Mouse (Mus musculus) heart, adult 2 months (tissue): ENCODE results near the gene Pmpcb. TPM values are rescaled to one million over a fixed set of nuclear protein-coding genes. Genes with fewer than 3 reads are reported as not detected.

ENCODE experiments used
- DNase-seq, 2 experiments: peaks; one replicate each; pipeline ENCODE4 v3.0.0; 2021
- H3K27ac ChIP-seq: fragments of 200-600 bp; 2 replicates; pipeline ENCODE4 v1.8.1; 2022
- H3K27me3 ChIP-seq: fragments of 200-500 bp; 2 replicates; pipeline ENCODE4 v1.6.1; 2012; ENCODE audit warnings: mild to moderate bottlenecking, low read length, inconsistent platforms, mixed read lengths; ENCODE audit not compliant: control insufficient read depth, insufficient read depth
- H3K36me3 ChIP-seq: fragments of 200-500 bp; 2 replicates; pipeline ENCODE4 v1.6.1; 2012; ENCODE audit warnings: low read length, inconsistent platforms; ENCODE audit not compliant: control insufficient read depth, insufficient read depth
- H3K4me1 ChIP-seq: fragments of 200-500 bp; 2 replicates; pipeline ENCODE4 v1.6.1; 2011; ENCODE audit warnings: low read length; ENCODE audit not compliant: control insufficient read depth, insufficient read depth
- H3K4me3 ChIP-seq: fragments of 200-600 bp; 2 replicates; pipeline ENCODE4 v1.8.1; 2022
- H3K79me2 ChIP-seq: fragments of 200-500 bp; replicated peaks from 2 replicates; pipeline ENCODE4 v1.6.1; 2012; ENCODE audit warnings: mild to moderate bottlenecking, inconsistent platforms, low read length, moderate library complexity, mixed read lengths; ENCODE audit not compliant: control insufficient read depth, insufficient read depth
- H3K9ac ChIP-seq: fragments of 200-500 bp; 2 replicates; pipeline ENCODE4 v1.6.1; 2012; ENCODE audit warnings: low read depth, mild to moderate bottlenecking, control low read depth, inconsistent platforms, low read length, mixed read lengths
- CTCF ChIP-seq: fragments of 200-600 bp; IDR thresholded peaks from 2 replicates; pipeline ENCODE4 v1.8.1; 2022; ENCODE audit warnings: antibody characterized with exemption, mild to moderate bottlenecking, moderate library complexity
- EP300 ChIP-seq: fragments of 200-500 bp; IDR thresholded peaks from 2 replicates; pipeline ENCODE4 v1.6.1; 2011; ENCODE audit warnings: low read depth, low read length, control low read depth; ENCODE audit not compliant: insufficient read depth
- POLR2A ChIP-seq: fragments of 200-500 bp; IDR thresholded peaks from 2 replicates; pipeline ENCODE4 v1.6.1; 2011; ENCODE audit warnings: mild to moderate bottlenecking, low read depth, low read length, control low read depth; ENCODE audit not compliant: insufficient read depth
- WGBS: fragments of 180-500 bp; shearing (Covaris S2); methylation state at CpG from one replicate; pipeline ENCODE4 v1.1.7; 2018; 5-methylcytosine and 5-hydroxymethylcytosine counted together
- intact Hi-C: fragments of 180-260 bp; cut with DNase I; formaldehyde crosslinking; loops from one replicate; pipeline ENCODE4 v1.15.1; 2025
- polyA plus RNA-seq: library from polyadenylated mRNA; depleted of rRNA; stranded (reverse); fragments of >200 nt; gene quantifications from 2 replicates; pipeline ENCODE4 v1.2.3, GENCODE M21; 2012
- total RNA-seq, 2 experiments: library from RNA; stranded (reverse); gene quantifications; 2 replicates each; pipeline ENCODE4 v1.2.3; 2021

Pmpcb gene
- total and polyA plus RNA-seq, 3 experiments: 99.0 to 288 (median 250) TPM

DNA sequence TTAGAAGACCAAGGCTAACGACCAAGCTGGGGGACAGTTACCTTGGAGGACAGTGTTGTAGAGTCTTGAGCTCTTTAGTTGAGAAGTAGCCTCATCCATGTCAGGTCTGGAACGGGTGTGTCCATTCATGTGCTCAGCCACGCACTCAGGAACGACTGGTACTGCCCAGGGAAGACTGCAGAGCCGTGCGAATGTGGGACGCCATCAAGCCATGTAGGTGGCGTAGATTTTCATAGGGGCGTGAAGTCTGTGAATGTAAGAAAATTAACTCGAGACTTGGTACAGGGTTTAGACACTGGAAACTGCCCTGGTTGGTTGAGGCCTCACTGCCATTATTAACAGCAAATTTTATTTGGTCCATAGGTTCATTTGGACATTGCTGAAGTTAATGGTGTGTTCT, 6.7 kb downstream of the Pmpcb start:
- no peaks in the 10 kb centered on the region for H3K4me1 ChIP-seq
- no peak overlapping the region for H3K9ac ChIP-seq
- no peak for TF ChIP-seq EP300
- no peak for TF ChIP-seq CTCF
- no peak for TF ChIP-seq POLR2A
- peaks cover 2% of the 10 kb centered on the region for H3K36me3 ChIP-seq
- no peak for DNase-seq
- H3K27ac ChIP-seq: no peak overlapping the region
- 93% methylated on average over 10 of the region's 10 CpGs for WGBS
- no peak overlapping the region for H3K4me3 ChIP-seq
- no peaks in the 10 kb centered on the region for H3K79me2 ChIP-seq
- H3K27me3 ChIP-seq: no peaks in the 10 kb centered on the region
- intact Hi-C loops: no loop called here

DNA sequence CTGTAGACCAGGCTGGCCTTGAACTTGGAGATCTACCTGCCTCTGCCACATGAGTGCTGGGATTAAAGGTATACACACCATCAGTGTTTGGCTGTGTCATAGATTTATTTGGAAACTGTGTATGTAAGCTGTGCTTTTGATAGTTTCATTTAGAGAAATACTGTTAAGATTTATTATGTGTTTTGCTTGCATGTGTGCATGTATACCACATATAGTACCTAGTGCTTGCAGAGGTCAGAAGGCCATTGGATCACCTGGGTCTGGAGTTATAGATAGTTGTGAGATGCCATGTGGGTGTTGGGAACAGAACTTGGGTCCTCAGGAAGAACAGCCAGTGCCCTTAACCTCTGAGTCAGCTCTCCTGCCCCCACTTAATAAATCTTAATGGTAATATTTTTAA, 7.7 kb downstream of the Pmpcb start:
- Histone ChIP-seq H3K9ac (no peak overlapping the region), H3K79me2 (no peaks in the 10 kb centered on the region), H3K4me1 (no peaks in the 10 kb centered on the region), H3K4me3 (no peak overlapping the region), H3K27ac (no peak overlapping the region), H3K27me3 (no peaks in the 10 kb centered on the region), H3K36me3 (peaks cover 2% of the 10 kb centered on the region)
- DNase-seq: no peak
- no peak for TF ChIP-seq CTCF
- no peak for TF ChIP-seq POLR2A
- no peak for TF ChIP-seq EP300
- intact Hi-C loops: no loop called here

DNA sequence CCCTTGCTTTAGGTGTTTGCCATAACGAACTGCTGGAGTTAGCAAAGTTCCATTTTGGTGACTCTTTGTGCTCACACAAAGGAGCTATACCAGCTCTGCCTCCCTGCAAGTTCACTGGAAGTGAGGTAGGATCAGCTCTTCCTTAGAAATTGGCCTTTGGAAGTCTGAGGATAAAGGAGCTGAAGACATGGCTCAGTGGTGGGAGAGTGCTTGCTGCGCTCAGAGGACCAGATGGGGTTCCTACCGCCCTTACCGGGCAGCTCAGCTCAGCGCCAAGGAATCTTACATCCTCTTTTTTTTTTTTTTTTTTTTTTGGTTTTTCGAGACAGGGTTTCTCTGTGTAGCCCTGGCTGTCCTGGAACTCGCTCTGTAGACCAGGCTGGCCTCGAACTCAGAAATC, 9.0 kb downstream of the Pmpcb start:
- H3K9ac ChIP-seq: no peak overlapping the region
- DNase-seq: no peak
- 90% methylated on average over 8 of the region's 8 CpGs for WGBS
- H3K36me3 ChIP-seq: peaks cover 2% of the 10 kb centered on the region
- no peaks in the 10 kb centered on the region for H3K27me3 ChIP-seq
- H3K79me2 ChIP-seq: no peaks in the 10 kb centered on the region
- H3K4me1 ChIP-seq: no peaks in the 10 kb centered on the region
- no peak overlapping the region for H3K4me3 ChIP-seq
- TF ChIP-seq CTCF (no peak), POLR2A (no peak), EP300 (no peak)
- H3K27ac ChIP-seq: no peak overlapping the region
- intact Hi-C loops: no loop called here

DNA sequence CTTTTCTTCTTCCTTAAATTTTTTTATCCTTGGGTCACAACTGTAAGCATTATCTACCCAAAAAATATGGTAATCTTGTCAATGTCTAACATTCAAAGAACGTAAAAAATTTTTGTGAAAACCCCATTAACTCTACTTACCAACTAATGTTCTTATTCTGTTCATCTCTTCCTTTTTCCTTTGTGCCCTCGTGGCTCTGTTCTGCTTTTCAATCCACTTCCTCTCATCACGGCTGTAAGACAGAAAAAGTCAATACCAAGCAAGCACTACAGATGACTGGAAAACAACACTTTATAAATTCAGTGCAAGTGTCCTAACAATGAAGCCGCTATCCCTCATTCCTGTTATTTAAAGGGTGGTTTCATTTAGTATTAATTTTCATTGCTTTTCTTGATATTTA, 31.6 kb downstream of the Pmpcb start:
- intact Hi-C loops: no loop called here
- DNase-seq: no peak
- no peaks in the 10 kb centered on the region; the same call in 1 of the 2 replicates for H3K36me3 ChIP-seq
- 83% methylated on average over 4 of the region's 4 CpGs for WGBS
- TF ChIP-seq EP300: no peak
- no peak for TF ChIP-seq CTCF
- no peak for TF ChIP-seq POLR2A
- no peaks in the 10 kb centered on the region for H3K4me1 ChIP-seq
- H3K79me2 ChIP-seq: no peaks in the 10 kb centered on the region
- no peak overlapping the region for H3K9ac ChIP-seq
- H3K4me3 ChIP-seq: no peak overlapping the region
- no peak overlapping the region for H3K27ac ChIP-seq
- no peaks in the 10 kb centered on the region for H3K27me3 ChIP-seq

DNA sequence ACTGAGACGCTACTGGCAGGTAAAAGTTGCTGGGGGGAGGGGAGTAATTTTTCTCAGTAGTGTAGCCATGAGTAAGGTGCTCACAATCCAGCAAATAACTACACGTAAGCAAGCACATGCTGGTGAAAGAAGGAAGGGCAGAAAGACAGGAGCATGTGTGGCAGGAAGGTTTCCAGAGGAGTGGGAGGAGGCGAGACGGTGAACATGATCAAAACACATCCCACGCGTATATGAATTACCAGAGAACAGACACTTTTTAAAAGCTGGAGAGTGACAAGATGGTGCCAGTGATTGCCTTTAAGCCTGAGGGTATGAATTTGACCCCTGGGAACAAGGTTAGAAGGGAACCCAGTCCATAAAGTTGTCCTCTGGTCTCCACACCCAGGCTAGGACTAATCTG, 32.9 kb downstream of the Pmpcb start:
- Histone ChIP-seq H3K9ac (no peak overlapping the region), H3K27ac (no peak overlapping the region), H3K4me1 (no peaks in the 10 kb centered on the region), H3K36me3 (no peaks in the 10 kb centered on the region; the same call in 1 of the 2 replicates), H3K4me3 (no peak overlapping the region), H3K27me3 (no peaks in the 10 kb centered on the region), H3K79me2 (no peaks in the 10 kb centered on the region)
- intact Hi-C loops: no loop called here
- no peak for DNase-seq
- TF ChIP-seq EP300 (no peak), CTCF (no peak), POLR2A (no peak)
- WGBS: 91% methylated on average over 6 of the region's 6 CpGs

DNA sequence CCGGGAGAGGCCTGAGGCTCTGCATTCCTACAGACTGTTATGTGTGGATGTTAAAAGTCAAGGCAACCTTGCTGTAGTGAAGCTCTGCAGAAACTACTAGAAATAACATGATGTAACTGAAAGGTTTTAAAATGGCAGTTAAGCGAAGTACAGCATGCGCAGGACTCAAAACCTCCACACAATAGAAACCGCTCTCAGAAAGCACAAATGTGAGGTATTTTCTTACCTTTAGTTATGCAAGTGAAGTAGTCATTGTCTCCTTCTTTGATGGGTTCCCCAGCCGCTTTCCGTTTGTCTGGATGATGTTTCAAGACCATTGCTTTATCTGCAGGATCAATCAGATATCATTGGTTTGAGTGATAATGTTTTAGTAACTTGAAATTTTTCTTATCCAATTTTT, 39.5 kb downstream of the Pmpcb start:
- WGBS: 91% methylated on average over 6 of the region's 6 CpGs
- Histone ChIP-seq H3K9ac (no peak overlapping the region), H3K27ac (no peak overlapping the region), H3K79me2 (0 out of 2 replicates have a peak, but pooled peaks cover 1% of the 10 kb centered on the region), H3K27me3 (no peaks in the 10 kb centered on the region), H3K36me3 (no peaks in the 10 kb centered on the region; the same call in none of the 2 replicates), H3K4me1 (no peaks in the 10 kb centered on the region), H3K4me3 (no peak overlapping the region)
- intact Hi-C loops: no loop called here
- no peak for DNase-seq
- TF ChIP-seq CTCF: no peak
- no peak for TF ChIP-seq POLR2A
- no peak for TF ChIP-seq EP300
